Mouse (Mus musculus) ES-CJ7 (cell line): Measurements from ENCODE around the gene Rassf6.
A peak's percentile ranks its signal among the peaks of the same experiment; 100 is the strongest.
"Not testable (repeated sequence)": the region's sequence is repeated elsewhere in the genome, so short reads cannot be mapped to it uniquely, and the experiment has no call there.

Experiments
- DNase-seq: peaks from one replicate; pipeline ENCODE4 v3.0.0; 2011; ENCODE audit warnings: low read depth, low spot score

The Rassf6 gene

DNA sequence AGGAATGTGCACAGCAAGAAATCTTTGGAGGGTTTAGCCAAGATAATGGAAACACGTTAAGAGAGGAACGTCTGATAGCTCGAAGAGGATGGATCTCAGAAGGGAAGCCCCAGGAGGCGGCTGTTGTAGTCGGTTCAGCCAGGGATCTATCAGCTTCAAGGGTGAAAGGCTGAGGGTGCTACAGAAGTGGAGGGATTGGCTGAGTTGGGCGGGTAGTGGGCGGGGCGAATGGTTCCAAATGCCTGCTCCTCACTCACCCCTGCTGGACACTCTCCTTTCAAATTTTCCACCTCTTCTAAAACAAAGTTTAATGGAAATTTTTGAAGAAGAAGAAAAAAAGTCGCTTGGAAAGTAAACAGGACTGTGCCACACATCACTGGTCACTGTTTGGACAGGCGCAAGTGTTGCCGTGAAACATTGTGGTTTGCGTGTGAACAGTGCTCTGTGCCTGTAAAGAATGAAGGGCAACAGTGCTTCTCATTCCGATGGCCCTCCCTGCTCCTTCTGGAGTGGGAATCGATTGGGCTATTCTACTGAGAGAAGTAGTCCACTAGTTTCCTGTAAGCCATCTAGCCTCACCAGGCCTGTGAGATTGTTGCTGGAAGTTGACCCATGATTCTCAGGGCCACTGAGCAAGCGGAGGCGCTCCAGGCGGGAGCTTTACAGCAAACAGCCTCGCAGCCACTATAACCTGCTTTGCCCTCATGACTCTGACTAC is 15.6 kb downstream of the Rassf6 start:
- DNase-seq = no peak

DNA sequence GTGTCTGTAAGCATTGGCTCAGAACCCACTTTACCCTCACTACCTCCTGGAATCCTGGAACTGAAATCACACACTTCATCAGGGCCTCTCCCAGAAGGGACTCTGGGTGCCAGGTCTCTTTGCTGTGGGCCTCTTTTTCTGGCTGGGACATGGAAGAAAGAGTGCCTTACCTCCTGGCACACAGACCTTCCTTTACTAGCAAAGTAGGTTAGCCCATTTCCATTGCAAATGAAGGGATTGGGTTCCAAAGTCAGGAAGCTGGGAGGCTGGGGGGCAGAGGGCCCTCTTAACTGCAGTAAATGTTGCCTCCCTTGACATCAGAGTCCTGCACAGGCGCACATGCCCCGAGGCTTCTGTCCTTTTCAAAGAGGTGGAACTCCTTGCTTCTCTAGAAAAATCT is 17.2 kb downstream of the Rassf6 start:
- DNase-seq = no peak

DNA sequence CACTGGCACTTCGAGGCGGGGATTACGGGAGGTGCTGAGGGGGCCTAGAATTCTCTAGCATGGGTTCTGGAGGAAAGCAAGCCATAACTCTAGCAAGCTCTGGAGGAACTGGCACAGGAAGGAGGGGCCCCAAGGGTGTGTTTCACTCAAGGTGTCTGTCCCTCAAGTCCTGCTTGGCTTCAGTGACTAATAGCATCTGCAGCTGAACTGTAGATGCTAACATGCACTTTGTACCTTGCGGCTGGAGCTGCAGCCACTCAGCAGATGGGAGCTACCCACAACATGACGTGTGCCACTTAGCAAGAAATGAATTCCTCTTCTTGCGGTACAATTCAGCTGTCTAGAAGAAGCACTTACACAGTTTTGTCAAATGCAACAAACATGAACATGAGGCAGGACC is 18.7 kb downstream of the Rassf6 start:
- DNase-seq = no peak

DNA sequence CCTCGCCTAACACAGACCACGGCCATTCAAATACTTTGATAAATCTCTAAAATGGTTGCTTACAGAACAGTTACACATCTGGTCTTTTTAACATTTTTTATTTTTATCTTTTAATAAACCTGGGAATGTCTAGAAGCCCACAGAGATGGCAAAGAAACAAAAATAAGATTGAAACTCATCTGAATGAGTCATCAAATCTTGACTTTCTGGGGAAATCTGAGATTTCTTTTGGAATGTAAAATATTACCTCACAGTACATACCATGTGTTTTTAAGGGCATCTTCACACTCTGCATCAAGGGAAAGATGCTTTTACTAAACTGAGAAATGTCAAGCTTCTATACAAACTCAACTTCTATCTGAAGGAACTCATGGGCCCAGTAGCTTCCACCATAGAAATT is 19.1 kb downstream of the Rassf6 start:
- no peak for DNase-seq

DNA sequence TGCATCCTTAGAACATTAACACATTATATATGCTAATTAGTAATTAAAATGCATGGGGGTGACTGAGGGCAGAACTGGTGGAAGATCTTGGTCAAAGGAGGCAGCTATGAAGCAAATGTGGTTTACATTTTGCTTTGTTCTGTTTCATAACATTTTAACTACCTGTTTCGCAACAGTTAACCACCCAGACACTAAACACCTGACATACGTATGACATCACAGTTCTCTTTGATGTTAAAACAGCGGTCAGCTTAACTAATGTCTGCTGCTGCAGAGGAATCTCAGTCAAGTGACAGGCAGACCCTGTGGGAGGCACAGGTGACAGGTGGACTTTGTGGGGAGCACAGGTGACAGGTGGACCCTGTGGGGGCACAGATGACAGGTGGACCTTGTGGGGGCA is 22.6 kb downstream of the Rassf6 start:
- DNase-seq = no peak

DNA sequence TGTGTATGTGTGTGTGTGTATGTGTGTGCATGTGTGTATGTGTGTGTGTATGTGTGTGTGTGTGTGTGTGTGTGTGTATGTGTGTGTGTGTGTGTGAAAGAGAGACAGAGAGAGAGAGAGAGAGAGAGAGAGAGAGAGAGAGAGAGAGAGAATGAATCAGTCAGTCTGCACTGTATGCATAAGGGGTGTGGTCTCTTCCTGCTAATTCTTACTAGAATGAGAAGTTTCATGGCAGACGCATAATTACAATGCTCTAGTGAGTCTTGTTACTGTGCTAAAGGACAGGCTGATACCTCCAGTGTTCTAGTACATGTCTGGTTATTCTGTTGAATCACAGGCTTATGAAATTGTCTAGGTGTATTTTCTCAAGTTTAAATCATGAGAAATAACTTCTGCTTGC is 27.7 kb downstream of the Rassf6 start:
- not testable (repeated sequence) for DNase-seq

DNA sequence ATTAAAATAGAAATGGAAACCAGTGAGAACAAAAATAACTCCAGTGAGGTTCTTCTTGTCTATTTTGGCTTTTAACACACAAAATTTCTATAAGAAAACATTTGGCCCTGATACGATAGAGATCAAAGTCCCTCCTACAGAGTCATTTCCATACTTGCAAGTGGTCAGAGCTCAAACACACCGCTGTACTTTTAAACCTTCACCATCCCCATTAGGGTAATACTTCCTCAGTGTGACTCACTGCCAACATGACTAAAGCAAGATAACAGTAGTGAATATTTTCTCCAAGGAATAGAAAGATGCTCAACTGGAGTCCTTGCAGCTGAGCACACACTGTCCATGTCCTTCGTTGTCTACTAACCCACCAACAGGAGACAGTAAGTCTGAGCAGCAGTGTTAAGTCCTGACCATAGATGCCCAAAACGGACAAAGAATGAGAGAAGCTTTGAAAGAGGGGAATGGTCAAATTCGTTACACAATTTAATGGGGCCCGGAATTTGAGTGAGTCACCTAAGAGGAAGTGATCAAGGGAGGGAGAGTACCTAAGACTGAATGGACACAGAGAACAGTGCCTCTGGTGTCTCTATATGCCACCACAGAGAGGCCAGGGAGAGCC is 28.4 kb downstream of the Rassf6 start:
- no peak for DNase-seq

DNA sequence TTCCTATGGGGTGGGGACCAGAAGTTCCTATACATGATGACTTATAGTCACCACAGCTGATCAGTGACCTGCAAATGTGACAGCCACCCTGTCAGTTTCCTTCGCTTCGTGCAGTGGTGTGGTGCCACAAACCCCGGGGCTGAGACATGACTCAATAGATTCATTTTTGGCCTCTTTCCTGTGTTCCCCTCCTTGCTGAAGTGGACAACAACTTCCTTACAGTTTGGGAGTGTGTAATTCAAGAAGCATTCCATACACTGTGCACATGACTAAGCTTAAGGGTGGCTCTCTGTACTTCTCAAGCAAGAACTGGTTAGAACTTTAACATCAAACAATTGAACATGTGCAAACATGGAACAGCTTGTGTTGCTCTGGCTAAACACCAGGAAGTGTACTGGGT is 29.1 kb downstream of the Rassf6 start:
- no peak for DNase-seq

DNA sequence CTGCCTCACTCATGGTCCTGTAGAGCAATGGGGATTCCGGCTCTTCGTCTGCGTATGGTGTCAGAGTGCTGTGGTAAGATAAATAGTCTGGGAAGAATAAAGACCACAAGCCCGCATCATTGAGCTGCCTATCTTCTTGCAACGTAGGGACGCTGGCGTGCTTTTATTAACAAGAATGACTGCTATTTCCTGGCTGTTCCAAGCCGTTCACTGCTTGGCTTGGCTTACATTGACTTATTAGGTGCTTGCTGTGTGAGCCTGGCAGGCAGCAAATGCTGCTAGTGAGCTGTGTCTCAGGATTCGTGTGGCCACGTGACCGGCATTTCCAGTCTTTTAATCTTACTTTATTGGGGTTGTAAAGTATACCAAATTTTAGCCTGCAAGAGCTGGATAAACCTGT is 31.6 kb downstream of the Rassf6 start:
- DNase-seq = no peak

DNA sequence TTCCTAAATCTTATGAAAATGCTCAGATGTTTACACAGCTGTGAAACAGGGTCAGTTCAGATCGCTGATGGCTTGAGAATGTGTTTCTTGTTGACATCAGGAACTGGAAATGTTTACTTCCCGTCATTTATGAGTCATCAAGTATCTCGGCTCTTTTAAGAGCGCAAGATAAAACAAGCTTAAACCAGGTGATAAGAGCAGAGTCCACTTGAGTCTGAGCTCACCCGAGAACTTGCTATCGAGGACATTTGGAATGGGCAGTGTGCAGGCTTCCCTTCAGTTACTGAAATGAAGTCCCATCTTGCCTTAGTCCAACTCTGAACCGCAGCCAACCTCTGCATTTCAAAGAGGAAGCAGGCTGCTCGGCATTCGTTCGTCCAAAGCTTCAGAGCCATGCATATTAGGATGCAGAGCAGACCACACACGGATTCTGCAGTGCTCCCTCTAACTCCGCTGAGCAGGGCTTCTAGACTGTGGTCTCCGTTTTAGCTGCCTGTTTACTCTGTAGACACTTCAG is 37.0 kb downstream of the Rassf6 start:
- no peak for DNase-seq

DNA sequence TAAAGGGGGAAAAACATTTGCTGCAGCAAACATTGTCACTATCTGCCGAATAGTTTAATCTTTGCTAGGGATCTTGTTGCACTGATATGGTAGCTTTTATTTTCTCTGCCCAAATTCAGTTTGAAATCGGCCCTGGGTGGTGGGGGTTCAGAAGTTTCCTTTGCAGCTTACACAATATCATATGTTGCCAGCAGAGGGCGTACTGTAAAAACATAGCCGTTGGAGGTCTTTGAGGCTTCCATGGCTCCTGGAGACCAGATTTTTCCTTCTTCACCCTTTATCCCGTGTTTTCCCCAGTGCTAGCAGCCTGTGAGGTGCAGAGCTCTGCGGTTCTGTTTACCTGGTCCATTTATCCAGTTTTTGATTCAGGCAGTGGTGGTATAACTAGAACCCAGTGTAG is 39.0 kb downstream of the Rassf6 start:
- peak; percentile 57 for DNase-seq

DNA sequence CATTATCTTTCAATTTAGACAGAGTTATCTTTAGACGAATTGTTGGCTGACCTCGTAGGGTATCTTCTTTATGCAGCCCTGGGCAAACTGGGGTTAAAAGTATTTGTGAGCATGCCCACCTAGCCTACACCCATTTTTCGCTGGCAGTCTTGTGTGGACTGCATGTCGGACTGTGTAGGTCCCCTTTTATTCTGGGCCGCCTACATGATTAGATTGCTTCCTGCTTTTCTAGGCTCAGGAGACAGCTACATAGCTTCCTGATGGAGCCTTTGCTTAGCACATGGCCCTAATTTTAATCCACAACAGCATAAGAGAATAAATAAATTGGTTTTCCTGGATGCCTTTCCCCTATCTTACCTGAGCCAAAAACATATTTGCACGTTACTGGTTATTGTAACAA is 44.3 kb downstream of the Rassf6 start:
- DNase-seq = no peak

DNA sequence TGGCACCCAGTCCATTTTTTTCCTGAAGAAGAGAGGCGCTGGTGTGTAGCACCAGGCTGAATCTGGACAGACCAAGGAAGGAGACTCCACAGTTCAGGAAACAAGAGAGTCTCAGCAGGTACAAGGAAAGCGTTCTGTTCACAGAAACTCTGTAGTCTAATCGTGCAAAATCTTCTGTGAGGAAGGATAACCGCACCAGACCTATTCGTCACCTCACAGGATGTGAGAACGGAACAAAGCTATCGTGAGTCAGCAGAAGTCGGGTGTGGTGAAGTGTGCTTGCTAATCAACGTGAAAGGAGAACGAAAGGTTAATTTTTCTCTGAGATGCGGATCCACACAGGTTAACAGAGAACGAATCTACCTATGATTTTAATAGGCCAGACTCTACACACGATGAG is 45.5 kb downstream of the Rassf6 start:
- no peak for DNase-seq

DNA sequence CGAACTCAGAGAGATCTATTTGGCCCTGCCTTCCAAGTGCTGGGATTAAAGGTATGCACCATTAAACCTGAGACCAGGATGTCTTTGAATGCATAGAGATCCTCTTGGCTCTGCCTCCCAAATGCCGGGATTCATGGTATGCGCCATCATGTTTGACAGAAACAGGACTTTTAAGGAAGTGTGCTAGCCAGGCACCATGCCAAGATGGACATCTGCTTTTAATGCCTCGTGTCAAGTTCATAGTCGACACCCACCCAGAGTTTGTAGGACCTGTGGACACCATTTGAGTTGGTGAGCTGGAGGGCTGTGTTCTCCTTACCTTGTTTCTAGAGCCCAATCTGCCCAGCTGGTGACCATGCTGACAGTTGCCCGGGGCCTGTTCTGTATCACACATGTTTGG is 48.5 kb downstream of the Rassf6 start:
- DNase-seq = no peak

DNA sequence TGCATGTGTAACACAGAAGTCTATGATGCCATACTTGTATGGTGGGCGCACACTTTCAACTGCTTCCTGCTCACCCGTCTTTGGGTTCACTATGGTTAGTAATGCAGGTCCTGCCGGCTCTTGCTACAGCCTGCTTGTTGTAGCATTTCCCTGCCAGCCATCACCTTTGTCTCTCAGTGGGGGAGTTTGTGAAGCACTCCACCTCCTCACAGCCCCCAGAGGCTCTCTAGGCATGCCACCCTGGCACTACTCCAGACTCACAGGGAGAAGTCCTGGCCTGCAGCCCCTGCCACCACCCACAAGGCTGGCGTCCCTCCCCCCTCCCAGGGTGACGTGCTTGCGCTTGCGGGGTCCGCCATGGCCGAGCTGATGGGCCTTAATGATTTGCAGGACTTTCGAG is 49.8 kb downstream of the Rassf6 start:
- DNase-seq = no peak

DNA sequence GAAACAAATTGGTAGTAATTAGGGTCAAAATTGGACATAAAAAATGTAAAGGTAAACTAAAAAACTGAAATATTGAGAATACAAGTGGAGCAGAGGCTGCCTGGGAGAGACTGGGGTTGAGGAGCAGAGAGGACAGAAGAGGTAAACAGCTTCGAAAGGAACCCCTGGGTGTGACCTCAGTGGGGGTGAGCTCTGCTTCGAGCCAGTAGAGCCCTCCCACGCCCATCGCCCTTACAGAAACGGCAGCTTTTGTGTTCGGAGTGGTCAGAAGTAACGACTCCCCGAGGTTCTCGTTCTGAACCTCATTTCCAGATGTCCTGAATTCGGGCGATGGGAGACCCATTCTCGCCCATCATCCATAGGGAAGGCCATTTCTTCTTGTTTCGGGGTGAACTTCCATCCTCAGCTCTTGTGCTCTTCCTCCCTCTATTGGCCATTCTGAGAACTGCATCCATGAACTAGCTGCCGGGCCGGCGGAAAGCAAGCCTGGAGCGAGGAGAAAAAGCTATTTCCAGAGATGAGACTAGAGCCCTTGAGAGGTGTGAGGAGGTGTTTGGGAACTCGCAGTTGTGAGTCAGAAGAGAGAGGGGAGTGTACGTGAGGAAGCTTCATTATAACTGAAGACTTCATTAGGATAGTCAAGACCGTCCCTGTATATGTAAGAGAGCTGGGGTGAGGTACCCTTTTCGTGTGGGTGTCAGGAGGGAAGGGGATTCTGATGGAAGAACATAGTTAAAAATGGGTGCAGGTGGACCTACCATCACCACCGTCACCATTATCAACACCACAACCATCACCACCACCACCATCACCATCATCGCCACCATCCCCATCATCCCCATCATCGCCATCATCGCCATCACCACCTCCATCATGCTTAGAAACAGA is 51.5 kb downstream of the Rassf6 start:
- DNase-seq = peak; percentile 70

DNA sequence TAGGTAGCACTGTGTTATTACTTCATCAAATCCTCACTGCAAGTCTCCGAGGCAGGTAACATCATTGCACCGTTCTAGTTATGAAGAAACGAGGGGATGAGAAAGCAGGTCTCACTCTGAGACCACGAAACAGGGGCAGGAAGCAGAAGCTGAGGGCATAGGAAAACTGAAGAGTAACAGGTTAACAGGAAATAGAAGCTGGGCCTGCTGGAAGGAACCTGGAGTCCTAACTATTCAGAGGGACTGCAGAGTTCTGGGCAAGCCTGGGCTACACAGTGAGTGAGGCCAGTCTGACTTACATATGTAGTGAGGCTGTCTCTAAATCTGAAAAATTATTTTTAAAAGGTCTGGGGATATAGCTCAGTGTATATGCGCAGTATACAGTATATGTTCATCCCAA is 52.4 kb downstream of the Rassf6 start:
- DNase-seq = no peak

DNA sequence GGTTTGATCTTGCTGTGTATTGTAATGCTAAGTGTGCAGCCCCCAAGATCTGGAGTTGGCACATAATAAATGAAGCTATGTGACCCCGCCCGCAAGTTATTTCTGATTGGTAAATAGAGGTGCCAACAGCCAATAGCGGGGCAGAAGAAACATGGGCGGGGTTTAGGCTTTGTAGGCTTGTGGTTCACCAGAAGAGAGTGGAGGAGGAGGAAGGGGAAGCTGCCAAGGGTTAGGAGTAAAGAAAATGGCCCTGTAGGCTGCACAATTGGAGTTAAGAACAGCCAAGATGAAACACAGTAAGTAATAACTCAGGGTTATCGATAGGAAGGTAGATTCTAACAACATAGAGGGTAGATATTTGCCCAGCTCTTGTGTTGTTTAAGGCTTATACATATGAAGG is 53.9 kb downstream of the Rassf6 start:
- DNase-seq = no peak

DNA sequence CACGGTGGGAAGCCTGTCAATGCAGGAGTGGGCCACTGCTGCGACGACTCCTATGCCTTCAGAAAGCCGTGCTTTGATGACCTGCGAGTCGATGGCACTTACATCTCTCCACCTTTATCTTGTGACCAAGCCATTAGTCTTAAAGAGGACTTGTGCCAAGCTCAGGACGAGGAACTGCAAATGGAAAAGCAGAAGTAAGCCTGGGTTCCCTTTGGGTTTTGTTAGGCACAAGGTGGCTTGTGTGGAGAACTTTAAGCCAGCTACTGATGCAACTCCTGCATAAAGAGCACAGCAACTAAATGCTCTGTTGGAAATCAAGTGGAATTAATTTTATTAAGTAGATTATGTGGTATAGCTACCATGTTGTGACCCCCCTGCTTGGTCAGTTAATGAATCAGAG is 55.7 kb downstream of the Rassf6 start:
- DNase-seq = no peak

DNA sequence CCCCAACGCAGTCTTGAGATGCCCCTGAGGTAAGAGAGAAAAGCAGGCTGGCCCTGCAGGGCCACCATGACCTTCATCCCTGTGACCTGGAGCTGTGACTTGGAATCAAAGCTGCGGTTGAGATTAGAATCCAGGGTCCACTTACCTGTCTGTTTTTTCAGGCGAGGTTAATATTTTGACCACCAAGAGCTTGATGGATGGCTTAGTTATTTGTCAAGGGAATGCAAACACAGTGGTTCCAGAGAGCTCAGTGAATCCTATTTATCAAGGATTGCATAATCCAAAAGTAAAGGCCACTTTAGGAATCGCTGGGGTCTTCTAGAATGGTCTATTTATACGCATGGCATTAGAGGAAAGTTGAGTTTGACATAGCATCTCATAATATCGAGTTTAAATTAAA is 58.3 kb downstream of the Rassf6 start:
- no peak for DNase-seq

DNA sequence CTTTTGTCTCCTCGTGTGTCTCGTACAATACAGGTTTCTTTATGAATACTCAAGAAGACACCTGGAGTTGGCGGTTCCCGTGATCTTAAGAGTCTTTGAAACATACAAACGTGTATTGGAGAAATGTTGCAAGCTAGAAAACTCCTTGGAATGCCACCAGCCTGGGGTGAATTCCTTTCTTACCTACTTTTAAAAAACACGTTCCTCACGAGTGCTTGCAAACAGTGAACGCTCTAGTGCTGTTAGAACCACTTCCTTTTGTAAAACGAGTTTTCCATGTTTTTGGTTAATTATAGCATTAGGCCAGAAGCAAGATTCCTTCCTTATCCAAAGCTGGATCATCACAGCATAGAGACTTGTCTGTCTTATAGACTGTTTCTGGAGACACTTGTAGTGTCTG is 60.9 kb downstream of the Rassf6 start:
- DNase-seq = no peak

DNA sequence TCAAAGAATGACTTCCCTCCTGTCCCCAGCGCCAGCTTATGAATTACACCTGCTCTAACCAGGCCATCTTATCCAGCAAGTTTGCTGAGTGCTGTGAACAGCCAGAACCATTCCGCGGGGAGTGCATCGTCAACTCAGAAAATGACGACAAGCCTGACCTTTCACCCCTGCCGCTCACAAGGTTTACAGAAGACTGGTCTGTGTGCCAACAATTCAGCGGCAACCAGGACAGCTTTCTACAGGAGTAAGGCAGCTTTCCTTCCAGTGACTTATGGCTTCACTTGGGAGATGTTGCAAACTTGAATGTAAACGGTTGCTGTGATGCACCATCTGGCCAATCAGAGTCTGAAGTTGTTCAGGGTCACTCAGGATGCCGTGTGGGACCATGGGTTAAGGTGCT is 62.7 kb downstream of the Rassf6 start:
- no peak for DNase-seq

DNA sequence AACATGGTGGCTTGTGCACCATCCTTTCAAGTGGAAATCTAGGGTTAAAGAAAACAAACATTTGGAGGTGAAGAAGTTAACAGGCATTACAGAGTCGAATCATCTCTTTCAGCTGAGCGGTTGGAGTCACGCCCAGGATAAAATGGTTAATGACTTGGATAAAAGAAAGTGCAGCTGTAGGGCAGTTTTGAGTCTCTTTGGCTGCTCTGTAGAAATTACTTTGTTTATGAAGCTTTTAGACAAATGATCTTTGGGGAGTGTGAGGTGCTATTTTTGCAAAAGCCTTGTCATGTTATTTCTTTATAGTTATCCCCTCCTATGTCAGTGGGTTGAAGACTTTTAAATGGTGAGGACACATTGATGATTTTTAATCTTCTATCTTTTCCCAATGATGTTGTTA is 69.2 kb downstream of the Rassf6 start:
- DNase-seq = no peak
